Mouse (Mus musculus) 416B (cell line): ENCODE results near the gene Gm5678.
"Not testable (repeated sequence)": the region's sequence is repeated elsewhere in the genome, so short reads cannot be mapped to it uniquely, and the experiment has no call there.

Experiments used
- DNase-seq: peaks from one replicate; pipeline ENCODE4 v3.0.0; 2011; ENCODE audit warnings: low read depth

The Gm5678 gene

DNA sequence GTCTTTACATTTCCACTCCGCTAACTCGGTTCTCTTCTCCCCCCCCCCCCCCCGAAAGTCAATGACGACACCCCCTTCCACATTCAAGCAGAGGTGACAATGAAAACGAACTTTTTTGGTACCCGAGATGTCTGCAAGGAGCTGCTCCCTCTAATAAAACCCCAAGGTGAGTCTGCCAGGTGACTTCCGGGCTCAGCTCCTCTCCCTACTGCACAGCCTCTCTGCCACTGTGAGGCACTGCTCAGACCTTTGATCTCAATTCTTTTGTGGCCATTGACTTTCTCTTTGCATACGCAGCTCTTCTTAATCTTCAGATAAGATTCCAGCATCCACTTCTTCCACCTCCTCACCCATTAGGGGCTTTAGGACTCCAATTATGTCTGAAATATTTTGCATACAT, 19.2 kb upstream of the Gm5678 start:
- no peak for DNase-seq

DNA sequence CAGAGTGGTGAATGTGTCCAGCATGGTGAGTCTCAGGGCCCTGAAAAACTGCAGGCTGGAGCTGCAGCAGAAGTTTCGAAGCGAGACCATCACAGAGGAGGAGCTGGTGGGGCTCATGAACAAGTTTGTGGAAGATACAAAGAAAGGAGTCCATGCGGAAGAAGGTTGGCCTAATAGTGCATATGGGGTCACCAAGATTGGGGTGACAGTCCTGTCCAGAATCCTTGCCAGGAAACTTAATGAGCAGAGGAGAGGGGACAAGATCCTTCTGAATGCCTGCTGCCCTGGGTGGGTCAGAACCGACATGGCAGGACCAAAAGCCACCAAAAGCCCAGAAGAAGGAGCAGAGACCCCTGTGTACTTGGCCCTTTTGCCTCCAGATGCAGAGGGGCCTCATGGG, 18.1 kb upstream of the Gm5678 start:
- DNase-seq, result no peak

DNA sequence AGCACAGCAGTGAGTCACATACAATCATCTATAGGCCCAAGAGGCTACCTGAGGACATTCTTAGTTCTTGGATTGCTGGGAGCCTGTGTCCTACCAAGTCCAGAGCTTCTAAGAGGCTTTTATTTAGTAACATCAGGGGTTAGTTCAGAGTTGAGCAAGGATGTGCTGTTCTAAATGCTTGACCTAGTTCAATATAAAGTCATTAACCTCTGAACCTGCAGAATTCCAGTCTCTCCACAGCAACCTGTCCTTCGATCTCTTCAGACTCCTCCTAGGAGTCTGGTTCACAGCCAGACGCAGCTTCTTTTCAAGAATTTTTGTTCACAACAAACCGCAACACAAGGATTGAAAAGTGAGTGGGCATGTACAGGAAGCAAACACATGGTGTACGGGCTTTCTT, 16.9 kb upstream of the Gm5678 start:
- no peak for DNase-seq

DNA sequence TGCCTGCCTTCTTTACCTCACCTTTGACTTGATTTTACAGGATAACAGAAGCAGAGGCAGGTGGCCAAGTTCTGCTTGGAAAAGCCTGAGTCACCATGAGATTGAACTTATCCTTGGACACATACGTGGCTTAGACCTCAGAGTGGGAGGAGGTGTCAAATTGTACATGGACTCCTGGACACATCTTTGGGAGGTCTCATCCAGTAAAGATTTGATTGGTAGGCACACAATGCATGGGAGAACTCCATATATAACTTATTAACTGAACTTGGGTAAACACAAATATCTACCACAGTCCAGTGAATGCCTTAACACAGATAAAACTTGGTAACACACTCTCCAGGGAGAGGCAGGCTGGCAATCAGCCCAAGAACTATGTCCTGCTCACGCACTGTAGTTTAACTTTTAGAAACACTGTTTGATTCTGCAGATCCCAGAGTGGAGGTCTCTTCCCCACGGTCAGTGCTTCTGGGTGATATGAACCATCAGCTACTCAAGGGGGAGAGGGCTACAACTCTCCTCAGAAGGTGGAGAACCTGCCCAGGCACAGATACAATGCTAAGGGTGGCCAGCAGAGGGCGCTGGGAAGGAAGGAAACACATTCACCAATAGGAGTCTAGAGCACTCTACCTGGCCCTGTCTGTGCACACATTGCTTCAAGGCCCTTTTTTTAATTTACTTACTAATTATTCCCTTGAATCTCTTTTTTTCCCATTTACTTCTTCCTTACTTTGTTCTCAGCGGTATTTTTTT, 12.6 kb upstream of the Gm5678 start:
- DNase-seq, result peak; percentile 56

DNA sequence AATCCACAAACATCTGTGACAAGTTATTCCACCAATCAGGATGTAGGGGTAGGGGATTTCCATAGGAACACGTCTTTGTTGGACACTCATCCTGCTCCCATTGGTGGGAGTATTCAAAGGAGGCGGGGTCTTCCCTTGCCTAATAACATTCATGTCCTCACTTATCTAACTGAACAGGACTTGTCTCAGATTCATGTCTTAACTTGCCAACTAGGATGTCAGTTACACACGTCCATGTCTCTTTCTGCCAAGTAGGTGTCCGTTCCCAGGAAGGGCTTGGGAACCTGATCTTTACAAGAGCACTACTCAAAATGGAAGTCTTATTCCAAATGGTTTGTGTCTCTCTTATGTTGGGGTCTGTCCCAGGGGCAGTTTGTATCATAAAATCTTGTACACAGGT, 4.1 kb upstream of the Gm5678 start:
- not testable (repeated sequence) for DNase-seq

DNA sequence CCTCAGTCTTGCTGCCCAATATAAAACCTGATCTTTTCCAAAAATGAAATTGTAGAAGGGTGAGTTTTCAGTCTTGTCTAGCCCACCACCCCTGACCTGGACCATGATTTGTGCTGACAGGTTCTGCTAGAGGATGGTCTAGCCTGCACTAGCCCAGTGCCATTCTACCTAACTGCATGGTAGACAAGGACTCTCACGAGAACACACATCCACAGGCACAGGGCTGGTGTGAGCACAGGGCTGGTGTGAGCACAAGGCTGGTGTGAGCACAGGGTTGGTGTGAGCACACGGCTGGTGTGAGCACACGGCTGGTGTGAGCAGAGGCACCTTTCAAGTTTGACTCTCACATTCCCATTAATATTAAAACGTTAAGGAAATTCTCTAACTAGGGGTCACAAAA, 3.2 kb upstream of the Gm5678 start:
- DNase-seq, result no peak

DNA sequence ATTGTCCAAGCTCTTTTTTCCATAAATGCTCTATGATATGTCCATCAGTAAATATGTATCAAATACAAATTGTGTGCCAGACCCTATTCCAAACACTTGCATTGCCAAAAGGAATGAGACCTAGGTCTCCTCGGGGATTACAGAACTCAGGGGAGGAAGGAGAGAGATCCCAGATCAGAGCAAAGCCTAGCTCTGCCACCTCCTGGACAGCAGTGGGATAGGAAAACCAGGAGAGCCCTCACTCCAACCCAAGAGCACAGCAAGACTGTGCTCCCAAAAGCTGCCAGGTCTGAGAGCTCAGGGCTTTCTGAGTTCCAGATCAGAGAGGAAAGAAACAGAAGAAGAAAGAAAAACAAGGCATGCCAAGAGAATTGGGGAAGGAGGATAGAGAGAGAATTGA, 1.2 kb upstream of the Gm5678 start:
- no peak for DNase-seq

DNA sequence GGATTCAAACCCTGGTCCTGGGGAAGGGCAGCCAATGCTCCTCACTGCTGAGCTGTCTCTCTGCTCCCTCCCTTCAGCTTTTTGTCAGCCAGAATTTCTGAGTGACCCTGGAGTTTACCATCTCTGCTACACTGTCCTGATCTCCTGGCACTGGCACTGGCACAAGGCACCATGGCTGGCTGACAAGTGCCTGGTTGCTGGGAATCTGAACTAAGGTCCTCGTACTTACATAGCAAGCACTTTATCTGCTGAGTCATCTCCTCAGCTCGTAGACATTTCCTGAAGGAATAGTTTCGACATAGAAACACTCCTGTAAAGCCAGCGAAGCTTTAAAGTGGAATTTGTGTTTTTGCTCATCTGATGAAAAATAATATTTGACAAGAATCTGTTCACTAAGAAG, 16.1 kb downstream of the Gm5678 start:
- peak; percentile 20 for DNase-seq

DNA sequence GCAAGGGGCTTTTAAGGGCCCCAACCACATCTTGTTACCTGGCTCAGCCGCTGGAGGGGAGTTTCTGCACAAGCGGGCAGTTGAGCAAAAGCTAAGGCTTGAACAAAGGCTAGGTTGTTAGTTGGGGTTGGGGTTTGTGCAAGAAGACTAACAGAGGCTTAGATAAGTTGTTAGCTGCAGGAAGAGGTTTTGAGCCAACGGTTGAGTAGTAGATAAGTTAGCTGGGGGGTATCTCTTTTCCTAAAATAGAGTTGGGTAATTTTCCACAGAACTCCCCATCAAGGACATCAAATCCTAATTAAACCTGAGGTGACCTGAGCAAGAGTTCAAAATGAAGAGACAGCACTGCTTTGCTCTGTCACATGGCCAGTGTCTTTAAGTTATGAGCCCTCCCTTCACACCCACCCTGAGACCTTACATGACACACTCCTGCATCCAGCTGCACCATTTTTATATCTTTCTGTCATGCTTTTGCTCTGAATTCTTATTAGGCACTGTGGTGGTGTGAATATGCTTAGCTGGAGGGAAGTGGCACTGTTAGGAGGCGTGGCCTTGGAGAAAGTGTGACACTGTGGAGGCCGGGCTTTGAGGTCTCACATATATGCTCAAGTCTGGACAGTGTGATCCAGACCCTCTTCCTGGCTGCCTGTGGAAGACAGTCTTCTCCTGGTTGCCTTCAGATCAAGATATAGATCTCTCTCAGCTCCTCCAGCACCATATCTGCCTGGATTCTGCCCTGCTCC, 20.7 kb downstream of the Gm5678 start:
- no peak for DNase-seq

DNA sequence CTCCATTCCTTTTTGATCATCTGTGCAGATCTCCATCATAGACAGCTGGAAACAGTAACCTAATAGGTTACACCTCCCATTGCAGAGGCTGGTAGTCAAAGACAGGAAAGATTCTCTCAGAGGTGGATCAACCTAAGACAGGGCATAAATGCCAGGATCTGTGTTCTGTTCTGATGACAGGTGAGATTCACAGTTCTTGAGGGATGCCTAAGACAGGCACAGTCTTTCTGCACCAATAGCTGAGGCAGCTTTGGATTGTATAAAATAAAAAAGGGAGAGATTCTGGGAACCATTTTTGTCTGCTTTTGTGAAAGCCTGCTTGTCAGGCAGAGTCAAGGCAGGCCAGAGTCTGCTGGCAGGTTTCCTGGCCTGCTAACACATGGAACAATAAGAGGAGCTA, 40.1 kb downstream of the Gm5678 start:
- DNase-seq, result no peak

DNA sequence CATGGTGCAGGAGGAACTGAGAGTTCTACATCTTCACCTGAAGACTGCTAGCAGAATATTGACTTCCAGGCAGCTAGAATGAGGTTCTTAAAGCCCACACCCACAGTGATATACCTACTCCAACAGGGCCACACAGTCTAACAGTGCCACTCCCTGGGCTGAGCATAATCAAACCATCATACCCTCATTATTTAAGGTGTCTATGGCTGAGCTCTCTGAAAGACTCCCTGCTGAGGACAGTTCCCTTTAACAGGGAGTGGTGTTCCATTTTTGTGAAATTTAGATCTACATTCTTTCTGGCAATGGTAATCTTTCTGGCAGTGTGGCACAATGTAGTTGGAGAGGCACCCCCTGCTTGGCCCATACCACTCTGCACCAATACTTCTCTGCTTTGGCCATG, 41.6 kb downstream of the Gm5678 start:
- DNase-seq, result no peak

DNA sequence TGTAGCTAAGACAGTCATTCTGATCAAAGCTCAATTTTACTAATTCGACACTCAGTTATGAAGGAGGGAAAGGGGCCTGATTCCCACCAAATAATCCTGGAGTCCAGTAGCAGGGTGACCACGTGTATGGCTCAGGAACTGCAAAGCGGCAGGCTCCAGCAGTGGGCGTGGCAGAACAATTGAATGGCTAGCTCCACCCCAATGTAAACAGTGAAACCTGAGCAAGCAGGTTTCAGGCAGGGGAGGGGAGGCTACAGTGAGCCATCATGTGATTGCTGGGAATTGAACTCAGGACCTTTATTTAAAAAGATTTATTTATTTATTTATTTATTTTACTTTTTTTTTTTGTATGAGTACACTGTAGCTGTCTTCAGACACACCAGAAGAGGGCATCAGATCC, 42.6 kb downstream of the Gm5678 start:
- DNase-seq, result not testable (repeated sequence)

DNA sequence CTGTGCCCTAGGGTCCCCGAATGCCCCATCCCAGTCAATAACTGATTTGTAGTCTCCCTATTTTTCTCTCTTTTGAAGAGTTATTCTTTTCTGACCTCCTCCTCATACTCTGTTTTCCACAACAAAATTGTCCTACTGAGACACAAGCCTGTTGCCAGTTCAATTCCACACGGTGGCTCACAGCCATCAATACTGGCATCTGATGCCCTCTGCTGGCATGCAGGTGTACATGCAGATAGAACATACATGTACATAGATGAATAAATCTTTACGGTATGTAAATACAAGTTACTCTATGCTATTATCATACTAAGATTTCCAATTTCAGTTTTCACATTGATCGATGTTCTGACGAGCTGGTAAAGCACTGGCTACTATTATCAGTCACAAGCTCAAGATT, 43.2 kb downstream of the Gm5678 start:
- peak; percentile 47 for DNase-seq

DNA sequence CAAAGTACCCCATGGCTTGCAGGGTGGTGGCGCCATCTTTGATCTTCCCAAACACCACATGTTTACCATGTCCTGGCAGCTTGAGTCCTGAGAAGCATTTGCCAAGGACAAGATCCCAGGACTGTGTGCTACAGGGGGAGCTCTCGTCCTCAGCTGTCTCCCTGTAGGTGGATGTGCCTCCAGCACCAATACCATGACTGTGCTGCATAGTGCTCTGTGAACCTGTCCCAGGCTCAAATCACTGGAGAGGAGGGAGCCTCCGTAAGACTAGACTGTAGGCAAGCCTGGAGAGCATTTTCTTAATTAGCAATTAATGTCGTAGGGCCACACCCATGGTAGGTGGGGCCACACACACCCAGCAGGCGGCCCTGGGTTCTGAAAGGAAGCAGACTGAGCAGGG, 48.5 kb downstream of the Gm5678 start:
- no peak for DNase-seq

DNA sequence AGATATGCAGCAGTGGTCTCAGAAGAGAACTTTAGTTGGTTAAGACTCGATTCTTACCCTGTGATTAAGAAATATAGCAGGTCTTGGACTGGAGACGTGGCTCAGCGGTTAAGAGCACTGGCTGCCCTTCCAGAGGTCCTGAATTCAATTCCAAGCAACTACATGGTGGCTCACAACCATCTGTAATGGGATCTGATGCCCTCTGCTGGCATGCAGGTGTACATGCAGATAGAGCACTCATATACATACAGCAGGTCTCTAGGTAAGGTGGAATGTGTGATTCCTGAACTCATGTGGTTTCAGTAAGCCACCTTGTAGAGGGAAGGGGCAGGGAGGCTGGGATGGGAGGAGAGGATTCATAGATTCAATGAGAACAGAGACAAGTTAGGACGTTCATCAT, 50.3 kb downstream of the Gm5678 start:
- DNase-seq, result no peak

DNA sequence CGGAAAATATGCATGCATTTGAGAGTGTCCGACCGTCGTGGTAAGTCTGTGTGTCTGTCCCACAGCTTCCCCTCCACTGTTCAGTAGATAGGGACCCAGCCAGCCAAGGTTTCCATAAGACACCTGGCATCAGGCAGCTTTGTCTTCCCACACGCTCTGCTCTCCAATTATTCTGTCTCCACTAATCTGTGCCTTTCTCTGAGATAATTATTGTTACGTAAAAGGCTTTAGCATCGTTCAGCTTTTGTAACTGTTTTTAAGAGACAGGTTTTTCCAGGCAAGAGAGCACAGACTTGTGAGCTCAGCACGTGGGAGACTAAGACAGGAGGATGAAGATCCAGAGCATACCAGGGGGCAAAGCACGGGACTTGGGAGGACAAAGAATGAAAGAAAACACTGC, 51.3 kb downstream of the Gm5678 start:
- DNase-seq, result no peak
